Mouse (Mus musculus) myocyte (in vitro differentiated cells): ENCODE data around the gene Traf3ip1. TPM values are rescaled to one million over a fixed set of nuclear protein-coding genes. Genes with fewer than 3 reads are reported as not detected.

Source experiments
- H3K27me3 ChIP-seq: one replicate; pipeline ENCODE4 v1.6.1; 2011; ENCODE audit not compliant: control insufficient read depth, insufficient read depth, insufficient read length
- H3K36me3 ChIP-seq: one replicate; pipeline ENCODE4 v1.6.1; 2011; ENCODE audit not compliant: control insufficient read depth, insufficient read depth
- H3K4me2 ChIP-seq: one replicate; pipeline ENCODE4 v1.6.1; 2011; ENCODE audit warnings: low read depth, control low read depth
- H3K4me3 ChIP-seq: one replicate; pipeline ENCODE4 v1.5.1; 2011; ENCODE audit warnings: mild to moderate bottlenecking, control low read depth, moderate library complexity
- H3K79me2 ChIP-seq: one replicate; pipeline ENCODE4 v1.6.1; 2011; ENCODE audit not compliant: control insufficient read depth, insufficient read depth
- H3ac ChIP-seq: one replicate; pipeline ENCODE4 v1.6.1; 2011; ENCODE audit not compliant: control insufficient read depth, insufficient read length
- CEBPB ChIP-seq: IDR thresholded peaks from 2 replicates; pipeline ENCODE4 v1.6.1; 2011; ENCODE audit warnings: mild to moderate bottlenecking, moderate library complexity; ENCODE audit not compliant: poor library complexity, insufficient read depth, severe bottlenecking
- E2F4 ChIP-seq: IDR thresholded peaks from one replicate; pipeline ENCODE4 v1.6.1; 2011; ENCODE audit warnings: mild to moderate bottlenecking, control low read depth, moderate library complexity; ENCODE audit not compliant: insufficient read depth
- MAX ChIP-seq: IDR thresholded peaks from one replicate; pipeline ENCODE4 v1.6.1; 2011; ENCODE audit warnings: low read depth, mild to moderate bottlenecking, control low read depth
- MYOD1 ChIP-seq, 3 experiments: IDR thresholded peaks; one replicate each; pipeline ENCODE4 v1.6.1; 2011; ENCODE audit warnings: control low read depth in 2 of 3, low read depth in 2 of 3, mild to moderate bottlenecking in 2 of 3, moderate library complexity in 1 of 3; ENCODE audit not compliant: insufficient read length in 2 of 3, control insufficient read depth in 1 of 3
- MYOG ChIP-seq, 3 experiments: IDR thresholded peaks; one replicate each; pipeline ENCODE4 v1.6.1; 2011; ENCODE audit warnings: control low read depth in 2 of 3, low read depth in 2 of 3, mild to moderate bottlenecking in 2 of 3; ENCODE audit not compliant: insufficient read length in 2 of 3, control insufficient read depth in 1 of 3, insufficient read depth in 1 of 3
- POLR2A ChIP-seq: IDR thresholded peaks from one replicate; pipeline ENCODE4 v1.6.1; 2011; ENCODE audit warnings: low read depth, mild to moderate bottlenecking, control low read depth, moderate library complexity; ENCODE audit not compliant: insufficient read length
- POLR2AphosphoS2 ChIP-seq: IDR thresholded peaks from one replicate; pipeline ENCODE4 v1.6.1; 2011; ENCODE audit warnings: low read depth, control low read depth; ENCODE audit not compliant: insufficient read length
- REST ChIP-seq: IDR thresholded peaks from one replicate; pipeline ENCODE4 v1.6.1; 2011; ENCODE audit warnings: mild to moderate bottlenecking, control low read depth, moderate library complexity; ENCODE audit not compliant: insufficient read depth, insufficient read length
- SRF ChIP-seq: IDR thresholded peaks from one replicate; pipeline ENCODE4 v1.6.1; 2011; ENCODE audit warnings: low read depth; ENCODE audit not compliant: control insufficient read depth, insufficient read length
- TCF12 ChIP-seq: IDR thresholded peaks from one replicate; pipeline ENCODE4 v1.6.1; 2011; ENCODE audit warnings: mild to moderate bottlenecking, control low read depth; ENCODE audit not compliant: poor library complexity, insufficient read depth, severe bottlenecking
- TCF3 ChIP-seq: IDR thresholded peaks from one replicate; pipeline ENCODE4 v1.6.1; 2011; ENCODE audit warnings: low read depth, control low read depth; ENCODE audit not compliant: insufficient read length
- USF1 ChIP-seq: IDR thresholded peaks from one replicate; pipeline ENCODE4 v1.6.1; 2011; ENCODE audit warnings: low read depth, mild to moderate bottlenecking, control low read depth, moderate library complexity
- polyA plus RNA-seq: library from polyadenylated mRNA; unstranded; fragments of >200 nt; fragmentation: generic; extraction: Trizol; gene quantifications from one replicate; pipeline ENCODE4 v1.2.1, GENCODE M21; 2012; ENCODE audit warnings: missing spikeins

Gene Traf3ip1
- 4.5 TPM for polyA plus RNA-seq

- H3K4me2 ChIP-seq, result peak within 1 kb of the TSS; percentile 88
- no peaks in the 10 kb centered on the region for H3K27me3 ChIP-seq
- TF ChIP-seq POLR2A (peak; percentile 90), POLR2AphosphoS2 (peak; percentile 78), MYOG (IDR thresholded peaks at IDR 0.05; ENCODE audit: control insufficient read depth in 1 of 3, insufficient read depth in 1 of 3, insufficient read length in 2 of 3, low read depth in 2 of 3) (peak in 1 of 3 experiments; percentile 29), USF1 (no peak), MYOD1 (IDR thresholded peaks at IDR 0.05; ENCODE audit: control insufficient read depth in 1 of 3, insufficient read length in 2 of 3, low read depth in 2 of 3) (no peak)
- peaks cover 23% of the 10 kb centered on the region for H3K79me2 ChIP-seq
- no peaks in the 10 kb centered on the region for H3K36me3 ChIP-seq
- peak within 1 kb of the TSS; percentile 59 for H3ac ChIP-seq
- H3K4me3 ChIP-seq, result peak within 1 kb of the TSS; percentile 62
Observed at GRCm38 (mm10) chr1:91494457-91495140, at the start of gene Traf3ip1. Gene Traf3ip1, plus strand, starts transcription at chr1:91494647.

- no peak overlapping the region for H3ac ChIP-seq
- H3K4me3 ChIP-seq, result no peak overlapping the region
- no peaks in the 10 kb centered on the region for H3K27me3 ChIP-seq
- no peak overlapping the region for H3K4me2 ChIP-seq
- peaks cover 26% of the 10 kb centered on the region for H3K36me3 ChIP-seq
- no peaks in the 10 kb centered on the region for H3K79me2 ChIP-seq
- TF ChIP-seq SRF, result no peak
- TF ChIP-seq POLR2A, result no peak
- no peak for TF ChIP-seq MYOG (IDR thresholded peaks at IDR 0.05; ENCODE audit: control insufficient read depth in 1 of 3, insufficient read depth in 1 of 3, insufficient read length in 2 of 3, low read depth in 2 of 3)
- no peak for TF ChIP-seq TCF12
- no peak for TF ChIP-seq MAX
- TF ChIP-seq TCF3, result no peak
- TF ChIP-seq REST, result no peak
- TF ChIP-seq CEBPB, result no peak
- no peak for TF ChIP-seq E2F4
- no peak for TF ChIP-seq MYOD1 (IDR thresholded peaks at IDR 0.05; ENCODE audit: control insufficient read depth in 1 of 3, insufficient read length in 2 of 3, low read depth in 2 of 3)
Observed at GRCm38 (mm10) chr1:91444841-91445830, 49.3 kb upstream of the Traf3ip1 start.

GRCm38 (mm10) chr1:91446060-91446459 is 48.4 kb upstream of the Traf3ip1 start:
- Histone ChIP-seq H3K27me3 (no peaks in the 10 kb centered on the region), H3K4me3 (no peak overlapping the region), H3K36me3 (peaks cover 26% of the 10 kb centered on the region), H3K79me2 (no peaks in the 10 kb centered on the region), H3ac (no peak overlapping the region), H3K4me2 (no peak overlapping the region)
- TF ChIP-seq TCF12, result no peak
- no peak for TF ChIP-seq MYOG (IDR thresholded peaks at IDR 0.05; ENCODE audit: control insufficient read depth in 1 of 3, insufficient read depth in 1 of 3, insufficient read length in 2 of 3, low read depth in 2 of 3)
- TF ChIP-seq CEBPB, result no peak
- TF ChIP-seq POLR2AphosphoS2, result no peak
- no peak for TF ChIP-seq USF1
- TF ChIP-seq TCF3, result no peak
- TF ChIP-seq POLR2A, result no peak
- no peak for TF ChIP-seq SRF
- TF ChIP-seq MAX, result no peak
- TF ChIP-seq REST, result no peak
- TF ChIP-seq E2F4, result no peak
- no peak for TF ChIP-seq MYOD1 (IDR thresholded peaks at IDR 0.05; ENCODE audit: control insufficient read depth in 1 of 3, insufficient read length in 2 of 3, low read depth in 2 of 3)

GRCm38 (mm10) chr1:91446511-91446910 is 47.9 kb upstream of the Traf3ip1 start:
- H3ac ChIP-seq, result no peak overlapping the region
- H3K27me3 ChIP-seq, result no peaks in the 10 kb centered on the region
- no peak overlapping the region for H3K4me3 ChIP-seq
- no peak overlapping the region for H3K4me2 ChIP-seq
- no peaks in the 10 kb centered on the region for H3K79me2 ChIP-seq
- TF ChIP-seq POLR2A (no peak), REST (no peak), SRF (no peak), USF1 (no peak), TCF3 (no peak), MYOG (IDR thresholded peaks at IDR 0.05; ENCODE audit: control insufficient read depth in 1 of 3, insufficient read depth in 1 of 3, insufficient read length in 2 of 3, low read depth in 2 of 3) (no peak), TCF12 (no peak)
- peaks cover 26% of the 10 kb centered on the region for H3K36me3 ChIP-seq
